Mouse (Mus musculus) MN1 (cell line): ENCODE measurements around the gene Dmrt1.

Experiments used
- DNase-seq: peaks from one replicate; pipeline ENCODE4 v3.0.0-alpha.2; 2016; ENCODE audit warnings: low spot score

The Dmrt1 gene

GRCm38 (mm10) chr19:25569778-25570177 lies 64.4 kb downstream of the Dmrt1 start:
- DNase-seq: no peak

GRCm38 (mm10) chr19:25574431-25574830 lies 69.0 kb downstream of the Dmrt1 start:
- no peak for DNase-seq

- no peak for DNase-seq
Measured at GRCm38 (mm10) chr19:25574981-25575814, 69.8 kb downstream of the Dmrt1 start.

GRCm38 (mm10) chr19:25578358-25578757 lies 72.9 kb downstream of the Dmrt1 start:
- no peak for DNase-seq

- DNase-seq: no peak
Measured at GRCm38 (mm10) chr19:25579440-25579839, 74.0 kb downstream of the Dmrt1 start.

GRCm38 (mm10) chr19:25597717-25598232 lies 92.4 kb downstream of the Dmrt1 start:
- no peak for DNase-seq

GRCm38 (mm10) chr19:25598626-25599025 lies 93.2 kb downstream of the Dmrt1 start:
- no peak for DNase-seq

GRCm38 (mm10) chr19:25601966-25602365 lies 96.5 kb downstream of the Dmrt1 start:
- DNase-seq: no peak

GRCm38 (mm10) chr19:25607461-25608205 lies 102.2 kb downstream of the Dmrt1 start:
- DNase-seq: no peak

- DNase-seq: no peak
Measured at GRCm38 (mm10) chr19:25608206-25608580, 102.8 kb downstream of the Dmrt1 start.

- no peak for DNase-seq
Measured at GRCm38 (mm10) chr19:25608961-25609850, 103.8 kb downstream of the Dmrt1 start.

GRCm38 (mm10) chr19:25610015-25610410 lies 104.6 kb downstream of the Dmrt1 start, which contains the start of gene Dmrt3:
Gene Dmrt3 (plus strand): TSS chr19:25610301.
- DNase-seq: no peak

- DNase-seq: no peak
Measured at GRCm38 (mm10) chr19:25610411-25611111, 105.1 kb downstream of the Dmrt1 start.

GRCm38 (mm10) chr19:25611116-25611515 lies 105.7 kb downstream of the Dmrt1 start:
- no peak for DNase-seq

GRCm38 (mm10) chr19:25611876-25612805 lies 106.7 kb downstream of the Dmrt1 start:
- DNase-seq: no peak

- DNase-seq: no peak
Measured at GRCm38 (mm10) chr19:25612806-25613295, 107.4 kb downstream of the Dmrt1 start.

GRCm38 (mm10) chr19:25613476-25614300 lies 108.3 kb downstream of the Dmrt1 start:
- no peak for DNase-seq

- DNase-seq: no peak
Measured at GRCm38 (mm10) chr19:25615889-25616288, 110.5 kb downstream of the Dmrt1 start.
